Mouse (Mus musculus): ENCODE results near the gene Lrrc15. TPM values are rescaled to one million over a fixed set of nuclear protein-coding genes. Genes with fewer than 3 reads are reported as not detected.

Lrrc15 gene
- not detected for polyA plus RNA-seq (2017; shearing (Covaris generic))

DNA sequence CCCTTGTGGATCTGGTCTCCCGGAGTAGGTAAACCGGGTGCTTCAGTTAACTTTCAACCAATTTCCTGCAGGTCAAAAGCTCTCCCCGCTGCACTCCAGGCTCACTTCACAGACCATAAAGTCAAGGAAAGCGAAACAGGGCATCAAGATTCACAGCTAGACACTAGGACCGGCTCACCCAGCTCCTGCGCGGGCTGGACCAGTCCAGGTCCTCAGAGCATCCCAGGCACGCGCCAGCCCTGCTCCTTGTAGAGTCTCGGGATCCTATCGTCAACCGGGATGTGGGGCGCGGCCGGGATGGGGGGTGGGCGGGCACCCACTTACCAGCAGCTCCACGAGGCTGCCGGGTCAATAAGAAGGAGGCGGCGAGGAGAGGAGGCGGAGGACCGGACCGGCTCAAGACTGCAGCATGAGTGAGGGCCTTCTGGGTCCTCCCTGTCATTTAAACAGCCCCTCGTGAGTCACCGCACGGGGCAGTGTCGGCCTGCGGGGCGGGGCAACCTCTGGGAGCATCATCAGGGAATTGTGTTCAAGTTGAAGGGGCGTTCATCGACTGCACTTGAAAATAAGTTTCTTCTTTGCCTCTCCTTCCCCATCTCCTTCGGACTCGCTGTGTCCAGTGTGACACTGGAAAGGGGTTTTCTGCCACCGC lies at the start of gene Lrrc15:
Gene Lrrc15, minus strand, starts transcription at position 413 of the 652 bp plus-strand sequence.

DNA sequence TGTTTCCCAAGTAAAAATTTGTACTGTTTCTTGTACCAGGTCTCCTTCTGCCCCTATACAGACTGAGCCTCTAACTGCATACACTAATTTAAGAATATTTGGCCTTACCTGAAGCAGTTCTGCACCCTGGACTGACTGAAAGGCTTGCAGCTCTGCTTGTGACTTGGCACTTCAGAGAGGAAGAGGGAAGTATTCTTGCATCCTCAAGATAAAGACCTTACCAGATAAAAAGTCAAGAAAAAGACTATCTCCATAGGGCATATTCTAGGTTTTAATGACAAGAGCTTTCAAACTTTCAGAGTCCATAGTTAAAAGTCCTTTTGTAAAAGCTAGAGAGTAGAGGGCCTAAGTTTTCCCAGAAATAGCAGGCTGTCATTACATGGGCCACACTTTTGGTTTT lies 27.6 kb upstream of the Lrrc15 start, which contains the start of gene Gp5:
Gene Gp5, minus strand, starts transcription at position 133 of the 400 bp plus-strand sequence.

DNA sequence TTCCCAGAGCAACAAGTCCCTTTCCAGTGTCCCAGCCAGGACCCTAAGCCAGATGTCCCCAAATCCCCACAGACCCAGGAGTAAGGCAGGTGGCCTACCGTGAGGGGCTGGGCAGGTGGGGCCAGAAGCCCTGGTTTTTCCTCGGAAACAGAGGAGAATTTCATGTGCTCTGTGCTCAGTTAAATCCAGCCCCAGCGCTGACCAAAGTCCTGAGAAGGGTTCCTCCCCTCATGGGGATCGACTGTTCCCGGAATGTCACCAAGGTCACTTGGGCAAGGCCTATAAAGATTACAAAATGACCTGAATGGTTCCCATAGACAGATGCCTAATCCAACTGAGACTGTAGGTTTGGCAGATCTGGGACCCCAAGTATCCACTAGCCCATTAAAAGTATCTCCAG lies 15.7 kb downstream of the Lrrc15 start, which contains the start of gene Cpn2:
Gene Cpn2, minus strand, starts transcription at position 141 of the 400 bp plus-strand sequence.

Other genes with a start within 250 kb of the Lrrc15 start
- gene Hes1, start 218.9 kb downstream of the Lrrc15 start, polyA plus RNA-seq (2017; shearing (Covaris generic)) = not detected
- gene Cpn2, start 15.8 kb downstream of the Lrrc15 start, polyA plus RNA-seq (2017; shearing (Covaris generic)) = not detected
- not detected for gene Gp5, start 27.5 kb upstream of the Lrrc15 start, polyA plus RNA-seq (2017; shearing (Covaris generic))
- gene Atp13a3, start 122.7 kb upstream of the Lrrc15 start, polyA plus RNA-seq (2017; shearing (Covaris generic)) = 6.9 TPM

All from inflammation-experienced regulatory T-cells, adult 16 weeks (primary cell).